Mouse (Mus musculus) gastrocnemius, postnatal 14 days (tissue): Measurements from ENCODE around the gene Slco3a1. TPM values are rescaled to one million over a fixed set of nuclear protein-coding genes. Genes with fewer than 3 reads are reported as not detected.
A peak's percentile ranks its signal among the peaks of the same experiment; 100 is the strongest.

Experiments used
- DNase-seq: peaks from one replicate; pipeline ENCODE4 v3.0.0; 2021; ENCODE audit warnings: mixed read lengths
- intact Hi-C: fragments of 180-260 bp; cut with DNase I; formaldehyde crosslinking; loops from one replicate; pipeline ENCODE4 v1.15.1; 2025; ENCODE audit warnings: low total_unique reads
- long read RNA-seq, 2 experiments: library from polyadenylated mRNA; stranded (forward); transcript quantifications; one replicate each; pipeline ENCODE4 v2.0.0; 2021
- total RNA-seq, 2 experiments: library from RNA; stranded (reverse); gene quantifications; 2 replicates each; pipeline ENCODE4 v1.2.3; 2021

Gene Slco3a1
- total RNA-seq: 10 to 100 TPM; 19.7 to 20.8 TPM
- long read RNA-seq, experiment 1, full-length matches to known transcripts: 21 of 31 reads
- long read RNA-seq, experiment 1, partial matches to known transcripts: 2 of 31 reads
- long read RNA-seq, experiment 1, other reads (novel, unspliced or antisense): 8 of 31 reads
- long read RNA-seq, experiment 2, full-length matches to known transcripts: 27 of 41 reads
- long read RNA-seq, experiment 2, partial matches to known transcripts: 5 of 41 reads
- long read RNA-seq, experiment 2, other reads (novel, unspliced or antisense): 9 of 41 reads

GRCm38 (mm10) chr7:74554608-74555311 lies at the start of gene Slco3a1:
Slco3a1 (minus strand) TSS chr7:74554780.
- intact Hi-C loops: loop anchor here (5.0 to 10.0 kb wide), 2 partner anchors 182 to 550 kb away; no protein-coding TSS in a partner anchor
- peak; percentile 71 for DNase-seq

GRCm38 (mm10) chr7:74600996-74601395 lies 46.4 kb upstream of the Slco3a1 start:
- intact Hi-C loops: no loop called here
- DNase-seq: peak; percentile 8

GRCm38 (mm10) chr7:74579411-74579810 lies 24.8 kb upstream of the Slco3a1 start:
- intact Hi-C loops: no loop called here
- DNase-seq: no peak

- no peak for DNase-seq
- intact Hi-C loops: no loop called here
Observed at GRCm38 (mm10) chr7:74575678-74576077, 21.1 kb upstream of the Slco3a1 start.

GRCm38 (mm10) chr7:74555416-74555815 lies 836 bp upstream of the Slco3a1 start:
- intact Hi-C loops: loop anchor here (10.0 kb wide), 1 partner anchor 549 kb away; no protein-coding TSS in a partner anchor
- DNase-seq: peak; percentile 71

- peak; percentile 57 for DNase-seq
- intact Hi-C loops: loop anchor here (5.0 to 10.0 kb wide), 2 partner anchors 182 to 551 kb away; no protein-coding TSS in a partner anchor
Observed at GRCm38 (mm10) chr7:74554041-74554561, 479 bp downstream of the Slco3a1 start.

- intact Hi-C loops: loop anchor here (5.0 to 10.0 kb wide), 2 partner anchors 181 to 552 kb away; no protein-coding TSS in a partner anchor
- no peak for DNase-seq
Observed at GRCm38 (mm10) chr7:74553111-74553650, 1.4 kb downstream of the Slco3a1 start.

GRCm38 (mm10) chr7:74552546-74552945 lies 2.0 kb downstream of the Slco3a1 start:
- intact Hi-C loops: loop anchor here (5.0 to 10.0 kb wide), 2 partner anchors 180 to 552 kb away; no protein-coding TSS in a partner anchor

GRCm38 (mm10) chr7:74552000-74552358 lies 2.6 kb downstream of the Slco3a1 start:
- intact Hi-C loops: loop anchor here (5.0 to 10.0 kb wide), 2 partner anchors 180 to 553 kb away; no protein-coding TSS in a partner anchor

More at GRCm38 (mm10) chr7:74552546-74552945, 2.0 kb downstream of the Slco3a1 start:
- DNase-seq: no peak

GRCm38 (mm10) chr7:74551338-74551999 lies 3.1 kb downstream of the Slco3a1 start:
- DNase-seq: no peak
- intact Hi-C loops: loop anchor here (5.0 to 10.0 kb wide), 2 partner anchors 179 to 553 kb away; no protein-coding TSS in a partner anchor

More at GRCm38 (mm10) chr7:74552000-74552358, 2.6 kb downstream of the Slco3a1 start:
- no peak for DNase-seq

GRCm38 (mm10) chr7:74549686-74550085 lies 4.9 kb downstream of the Slco3a1 start:
- no peak for DNase-seq
- intact Hi-C loops: loop anchor here (5.0 to 10.0 kb wide), 2 partner anchors 177 to 555 kb away; no protein-coding TSS in a partner anchor

- no peak for DNase-seq
- intact Hi-C loops: no loop called here
Observed at GRCm38 (mm10) chr7:74549013-74549582, 5.5 kb downstream of the Slco3a1 start.

- intact Hi-C loops: no loop called here
Observed at GRCm38 (mm10) chr7:74546691-74547090, 7.9 kb downstream of the Slco3a1 start.

GRCm38 (mm10) chr7:74545498-74545990 lies 9.0 kb downstream of the Slco3a1 start:
- intact Hi-C loops: no loop called here
- no peak for DNase-seq

More at GRCm38 (mm10) chr7:74546691-74547090, 7.9 kb downstream of the Slco3a1 start:
- DNase-seq: no peak

GRCm38 (mm10) chr7:74544306-74544705 lies 10.3 kb downstream of the Slco3a1 start:
- intact Hi-C loops: no loop called here
- DNase-seq: peak; percentile 32

- DNase-seq: no peak
- intact Hi-C loops: no loop called here
Observed at GRCm38 (mm10) chr7:74541958-74542357, 12.6 kb downstream of the Slco3a1 start.

- intact Hi-C loops: no loop called here
- no peak for DNase-seq
Observed at GRCm38 (mm10) chr7:74540933-74541725, 13.5 kb downstream of the Slco3a1 start.

GRCm38 (mm10) chr7:74536186-74536585 lies 18.4 kb downstream of the Slco3a1 start:
- intact Hi-C loops: no loop called here
- no peak for DNase-seq
